Mouse (Mus musculus) kidney, embryonic 16.5 days (tissue): Measurements from ENCODE around the gene Ubxn1. TPM values are rescaled to one million over a fixed set of nuclear protein-coding genes. Genes with fewer than 3 reads are reported as not detected.
A peak's percentile ranks its signal among the peaks of the same experiment; 100 is the strongest.
"Not testable (repeated sequence)": the region's sequence is repeated elsewhere in the genome, so short reads cannot be mapped to it uniquely, and the experiment has no call there.

ENCODE experiments used
- ATAC-seq: fragments of 200-750 bp; cut with Nextera tagmentation; 2 replicates; pipeline ENCODE4 v1.8.0; 2017; ENCODE audit warnings: moderate TSS enrichment; ENCODE audit not compliant: low FRiP score, low TSS enrichment
- H3K27ac ChIP-seq: fragments of 300-500 bp; sonication (generic); 2 replicates; pipeline ENCODE4 v1.5.1; 2014; ENCODE audit warnings: low read length
- H3K27me3 ChIP-seq: fragments of 300-500 bp; sonication (generic); 2 replicates; pipeline ENCODE4 v1.6.1; 2014; ENCODE audit warnings: low read length, control low read depth, mixed read lengths; ENCODE audit not compliant: insufficient read depth
- H3K36me3 ChIP-seq: fragments of 300-500 bp; sonication (generic); 2 replicates; pipeline ENCODE4 v1.6.1; 2014; ENCODE audit warnings: low read length, control low read depth, mixed read lengths; ENCODE audit not compliant: insufficient read depth
- H3K4me1 ChIP-seq: fragments of 300-500 bp; sonication (generic); 2 replicates; pipeline ENCODE4 v1.6.1; 2014; ENCODE audit warnings: low read length, control low read depth, mixed read lengths; ENCODE audit not compliant: insufficient read depth
- H3K4me2 ChIP-seq: fragments of 300-500 bp; sonication (generic); replicated peaks from 2 replicates; pipeline ENCODE4 v1.6.1; 2014; ENCODE audit warnings: low read depth, low read length
- H3K4me3 ChIP-seq: fragments of 300-500 bp; sonication (generic); 2 replicates; pipeline ENCODE4 v1.5.1; 2014; ENCODE audit warnings: mild to moderate bottlenecking, low read length
- H3K9ac ChIP-seq: fragments of 300-500 bp; sonication (generic); replicated peaks from 2 replicates; pipeline ENCODE4 v1.6.1; 2014; ENCODE audit warnings: low read length
- H3K9me3 ChIP-seq: fragments of 300-500 bp; sonication (generic); 2 replicates; pipeline ENCODE4 v1.6.1; 2016; ENCODE audit warnings: low read length, control low read depth
- WGBS: fragments of 180-500 bp; shearing (Covaris S2); extraction: QIAGEN DNeasy Blood & Tissue Kit; methylation state at CpG from one replicate; pipeline ENCODE4 v1.1.7; 2014; 5-methylcytosine and 5-hydroxymethylcytosine counted together
- polyA plus RNA-seq: library from polyadenylated mRNA; unstranded; fragments of >200 nt; fragmentation: Nextera tagmentation; extraction: Ambion mirVana; gene quantifications from 2 replicates; pipeline ENCODE4 v1.2.1, GENCODE M21; 2015

The Ubxn1 gene
- polyA plus RNA-seq, 1 experiment from 2014 or later, result 197 TPM

- WGBS, result 52% methylated on average over 10 of the region's 10 CpGs
- Histone ChIP-seq H3K9ac (no peak overlapping the region), H3K27ac (no peak overlapping the region), H3K27me3 (no peaks in the 10 kb centered on the region), H3K4me2 (no peak overlapping the region), H3K4me3 (no peak overlapping the region), H3K9me3 (no peaks in the 10 kb centered on the region), H3K4me1 (0 out of 2 replicates have a peak, but pooled peaks cover 7% of the 10 kb centered on the region), H3K36me3 (peaks cover 3% of the 10 kb centered on the region; the same call in 1 of the 2 replicates)
- ATAC-seq, result no peak
Measured at GRCm38 (mm10) chr19:8852236-8852928, 18.9 kb upstream of the Ubxn1 start.

DNA sequence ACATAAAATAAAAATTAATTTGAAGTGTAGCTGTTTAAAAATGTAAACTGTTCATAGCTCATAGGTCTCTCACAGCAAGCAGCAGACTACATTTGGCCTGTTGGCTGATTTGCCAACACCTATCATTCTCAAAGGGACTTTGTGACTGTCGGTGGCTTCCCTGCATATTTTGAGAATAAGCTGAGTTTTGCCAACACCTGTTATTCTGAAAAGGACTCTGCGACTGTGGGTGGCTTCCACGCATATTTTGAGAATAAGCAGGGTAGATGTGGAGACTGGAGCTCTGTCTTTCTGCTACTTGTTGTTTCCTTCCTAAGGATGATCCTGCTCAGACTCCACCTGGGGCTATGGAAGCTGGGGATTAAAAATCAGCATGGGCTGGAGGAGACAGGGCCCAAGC is 18.2 kb upstream of the Ubxn1 start:
- WGBS, result 83% methylated on average over 3 of the region's 3 CpGs
- no peak overlapping the region for H3K9ac ChIP-seq

GRCm38 (mm10) chr19:8857689-8858088 is 13.6 kb upstream of the Ubxn1 start:
- no peaks in the 10 kb centered on the region for H3K36me3 ChIP-seq
- no peaks in the 10 kb centered on the region for H3K9me3 ChIP-seq
- no peaks in the 10 kb centered on the region for H3K4me1 ChIP-seq
- no peak for ATAC-seq
- no peak overlapping the region for H3K4me3 ChIP-seq
- 39% methylated on average over 4 of the region's 4 CpGs for WGBS
- H3K9ac ChIP-seq, result no peak overlapping the region
- no peaks in the 10 kb centered on the region for H3K27me3 ChIP-seq
- no peak overlapping the region for H3K4me2 ChIP-seq
- no peak overlapping the region for H3K27ac ChIP-seq

More for the DNA sequence above, 18.2 kb upstream of the Ubxn1 start:
- no peaks in the 10 kb centered on the region for H3K27me3 ChIP-seq
- no peak overlapping the region for H3K4me3 ChIP-seq
- no peak for ATAC-seq
- H3K4me2 ChIP-seq, result no peak overlapping the region
- no peaks in the 10 kb centered on the region for H3K9me3 ChIP-seq
- H3K27ac ChIP-seq, result no peak overlapping the region
- no peaks in the 10 kb centered on the region for H3K36me3 ChIP-seq
- 0 out of 2 replicates have a peak, but pooled peaks cover 7% of the 10 kb centered on the region for H3K4me1 ChIP-seq

DNA sequence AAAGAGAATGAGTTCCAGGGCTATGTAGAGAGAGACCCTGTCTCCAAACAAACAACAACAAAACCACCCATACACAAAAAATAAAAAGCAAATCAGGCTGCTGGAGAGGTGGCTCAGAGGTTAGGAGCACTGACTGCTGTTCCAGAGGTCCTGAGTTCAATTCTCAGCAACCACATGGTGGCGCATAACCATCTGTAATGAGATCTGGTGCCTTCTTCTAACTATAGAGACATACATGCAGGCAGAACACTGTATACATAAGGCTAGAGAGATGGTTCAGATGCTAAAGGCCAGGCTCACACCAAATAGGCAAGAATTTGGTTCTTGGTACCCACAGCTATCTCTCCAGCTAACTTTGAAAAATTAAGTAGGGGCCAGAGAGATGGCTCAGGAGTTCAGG is 12.3 kb upstream of the Ubxn1 start:
- Histone ChIP-seq H3K4me2 (no peak overlapping the region), H3K27me3 (no peaks in the 10 kb centered on the region), H3K36me3 (no peaks in the 10 kb centered on the region), H3K9ac (no peak overlapping the region), H3K4me3 (no peak overlapping the region), H3K4me1 (no peaks in the 10 kb centered on the region), H3K27ac (no peak overlapping the region), H3K9me3 (no peaks in the 10 kb centered on the region)
- no peak for ATAC-seq
- WGBS, result 16% methylated on average over 1 of the region's 1 CpGs

- Histone ChIP-seq H3K4me2 (no peak overlapping the region), H3K4me3 (no peak overlapping the region), H3K27ac (no peak overlapping the region), H3K9ac (no peak overlapping the region), H3K9me3 (no peaks in the 10 kb centered on the region), H3K4me1 (no peaks in the 10 kb centered on the region), H3K27me3 (no peaks in the 10 kb centered on the region), H3K36me3 (no peaks in the 10 kb centered on the region)
- no peak for ATAC-seq
- WGBS, result 85% methylated on average over 6 of the region's 6 CpGs
Measured at GRCm38 (mm10) chr19:8864265-8864664, 7.0 kb upstream of the Ubxn1 start.

DNA sequence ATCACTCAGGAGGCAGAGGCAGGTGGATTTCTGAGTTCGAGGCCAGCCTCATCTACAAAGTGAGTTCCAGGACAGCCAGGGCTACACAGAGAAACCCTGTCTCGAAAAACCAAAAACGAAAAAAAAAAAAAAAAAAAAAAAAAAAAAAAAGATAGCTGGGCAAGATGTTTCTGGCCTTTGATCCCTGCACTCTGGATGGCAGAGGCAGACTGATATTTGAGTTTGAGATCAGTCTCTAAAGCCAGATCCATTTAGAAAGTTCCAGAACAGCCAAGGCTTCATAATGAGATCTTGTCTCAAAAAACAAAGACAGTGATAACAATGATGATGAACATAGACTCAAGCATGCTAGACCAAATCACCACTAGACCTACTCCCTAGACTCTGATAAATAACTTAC is 915 bp upstream of the Ubxn1 start:
- H3K4me3 ChIP-seq, result peak overlapping the region; percentile 99; the same call in 1 of the 2 replicates
- WGBS, result 83% methylated on average over 3 of the region's 3 CpGs
- not testable (repeated sequence) for H3K27me3 ChIP-seq, H3K9me3 ChIP-seq, H3K27ac ChIP-seq, ATAC-seq, H3K9ac ChIP-seq
- H3K4me1 ChIP-seq, result peaks cover 10% of the 10 kb centered on the region
- H3K36me3 ChIP-seq, result peaks cover 21% of the 10 kb centered on the region
- H3K4me2 ChIP-seq, result peak overlapping the region; percentile 90

DNA sequence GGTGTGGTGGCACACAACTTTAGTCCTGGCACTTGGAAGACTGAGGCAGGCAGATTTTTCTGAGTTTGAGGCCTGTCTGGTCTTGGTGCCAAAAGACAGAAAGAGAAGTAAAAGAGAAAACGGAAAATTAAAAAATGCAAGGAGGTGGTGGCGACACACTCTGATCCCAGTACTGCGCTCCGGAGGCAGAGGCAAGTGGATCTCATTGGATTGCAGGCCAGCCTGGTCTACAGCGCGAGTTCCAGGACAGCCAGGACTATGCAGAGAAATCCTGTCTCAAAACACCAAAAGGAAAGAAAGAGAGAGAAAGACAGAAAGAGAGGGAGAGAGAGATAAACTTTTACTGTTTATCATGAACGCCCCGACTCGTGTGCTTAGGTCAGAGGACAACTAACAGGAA is 458 bp upstream of the Ubxn1 start:
- ATAC-seq, result no peak; the same call in 1 of the 2 replicates
- H3K9me3 ChIP-seq, result no peaks in the 10 kb centered on the region
- peaks cover 26% of the 10 kb centered on the region for H3K36me3 ChIP-seq
- H3K9ac ChIP-seq, result peak overlapping the region; percentile 99
- H3K27me3 ChIP-seq, result no peaks in the 10 kb centered on the region
- 45% methylated on average over 9 of the region's 9 CpGs for WGBS
- H3K4me3 ChIP-seq, result peak overlapping the region; percentile 99
- H3K4me2 ChIP-seq, result peak overlapping the region; percentile 90
- peak overlapping the region; percentile 81 for H3K27ac ChIP-seq
- peaks cover 10% of the 10 kb centered on the region for H3K4me1 ChIP-seq

DNA sequence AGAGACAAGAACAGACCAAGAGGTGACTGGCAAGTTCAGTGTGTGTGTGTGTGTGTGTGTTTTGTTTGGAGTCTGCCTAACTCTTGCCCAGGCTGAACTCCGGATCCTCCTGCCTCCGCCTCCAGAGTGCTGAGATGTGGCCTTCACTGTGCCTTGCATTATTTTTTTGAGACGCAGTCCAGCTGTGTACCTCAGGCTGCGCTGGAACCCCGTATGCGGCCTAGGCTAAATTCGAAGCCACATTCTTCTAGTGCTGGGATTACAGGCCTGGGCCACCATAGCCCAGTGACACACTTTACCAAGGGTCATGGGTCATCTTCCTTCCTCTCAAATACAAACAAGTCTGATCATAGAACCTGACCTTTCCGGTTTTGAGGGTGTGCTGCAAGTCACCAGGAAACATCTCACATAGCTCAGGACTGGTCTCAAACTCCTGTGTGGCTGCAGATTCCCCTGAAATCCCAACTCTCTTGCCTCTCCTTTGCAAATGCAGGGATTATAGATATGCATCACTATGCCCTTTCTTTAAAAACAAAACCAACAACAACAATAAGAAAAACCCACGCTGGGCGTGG is 1.1 kb downstream of the Ubxn1 start:
- no peaks in the 10 kb centered on the region for H3K9me3 ChIP-seq
- peak overlapping the region; percentile 99 for H3K9ac ChIP-seq
- no peaks in the 10 kb centered on the region for H3K27me3 ChIP-seq
- H3K4me1 ChIP-seq, result peaks cover 10% of the 10 kb centered on the region
- H3K27ac ChIP-seq, result peak overlapping the region; percentile 89
- ATAC-seq, result no peak
- H3K4me3 ChIP-seq, result peak overlapping the region; percentile 99
- H3K36me3 ChIP-seq, result peaks cover 35% of the 10 kb centered on the region
- peak overlapping the region; percentile 90 for H3K4me2 ChIP-seq
- WGBS, result 64% methylated on average over 10 of the region's 10 CpGs

DNA sequence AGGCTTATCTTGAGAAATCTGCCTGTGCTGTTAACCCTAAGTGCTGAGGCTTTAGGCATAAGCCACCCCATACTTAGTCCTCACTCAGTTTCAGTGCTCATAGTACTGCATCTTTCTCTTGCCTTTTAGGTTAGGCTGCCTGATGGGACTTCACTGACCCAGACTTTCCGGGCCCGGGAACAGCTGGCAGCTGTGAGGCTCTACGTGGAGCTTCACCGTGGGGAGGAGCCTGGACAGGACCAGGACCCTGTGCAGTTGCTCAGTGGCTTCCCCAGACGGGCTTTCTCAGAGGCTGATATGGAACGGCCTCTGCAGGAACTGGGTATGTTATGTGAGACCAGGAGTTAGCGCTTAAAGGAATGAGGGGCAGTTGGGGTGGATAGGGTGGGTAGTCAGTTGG is 3.7 kb downstream of the Ubxn1 start:
- Histone ChIP-seq H3K9ac (no peak overlapping the region), H3K27ac (no peak overlapping the region), H3K27me3 (no peaks in the 10 kb centered on the region), H3K36me3 (peaks cover 45% of the 10 kb centered on the region), H3K4me1 (peaks cover 17% of the 10 kb centered on the region), H3K9me3 (no peaks in the 10 kb centered on the region), H3K4me3 (no peak overlapping the region), H3K4me2 (no peak overlapping the region)
- WGBS, result 93% methylated on average over 7 of the region's 7 CpGs
- no peak for ATAC-seq

- no peaks in the 10 kb centered on the region for H3K27me3 ChIP-seq
- no peaks in the 10 kb centered on the region for H3K9me3 ChIP-seq
- peak; percentile 98 for ATAC-seq
- peaks cover 10% of the 10 kb centered on the region for H3K4me1 ChIP-seq
- WGBS, result under 1% methylated on average over 42 of the region's 42 CpGs
- H3K4me3 ChIP-seq, result peak within 1 kb of the TSS; percentile 92
- peaks cover 23% of the 10 kb centered on the region for H3K36me3 ChIP-seq
- peak within 1 kb of the TSS; percentile 92 for H3K9ac ChIP-seq
- peak within 1 kb of the TSS; percentile 83 for H3K4me2 ChIP-seq
- peak within 1 kb of the TSS; percentile 87 for H3K27ac ChIP-seq
Measured at GRCm38 (mm10) chr19:8880311-8881033, 9.2 kb downstream of the Ubxn1 start, which contains the start of gene Uqcc3. Uqcc3 (minus strand) TSS chr19:8880923.
